ENCODE assay signal across 14 mouse cellular contexts in the genomic region with DNA sequence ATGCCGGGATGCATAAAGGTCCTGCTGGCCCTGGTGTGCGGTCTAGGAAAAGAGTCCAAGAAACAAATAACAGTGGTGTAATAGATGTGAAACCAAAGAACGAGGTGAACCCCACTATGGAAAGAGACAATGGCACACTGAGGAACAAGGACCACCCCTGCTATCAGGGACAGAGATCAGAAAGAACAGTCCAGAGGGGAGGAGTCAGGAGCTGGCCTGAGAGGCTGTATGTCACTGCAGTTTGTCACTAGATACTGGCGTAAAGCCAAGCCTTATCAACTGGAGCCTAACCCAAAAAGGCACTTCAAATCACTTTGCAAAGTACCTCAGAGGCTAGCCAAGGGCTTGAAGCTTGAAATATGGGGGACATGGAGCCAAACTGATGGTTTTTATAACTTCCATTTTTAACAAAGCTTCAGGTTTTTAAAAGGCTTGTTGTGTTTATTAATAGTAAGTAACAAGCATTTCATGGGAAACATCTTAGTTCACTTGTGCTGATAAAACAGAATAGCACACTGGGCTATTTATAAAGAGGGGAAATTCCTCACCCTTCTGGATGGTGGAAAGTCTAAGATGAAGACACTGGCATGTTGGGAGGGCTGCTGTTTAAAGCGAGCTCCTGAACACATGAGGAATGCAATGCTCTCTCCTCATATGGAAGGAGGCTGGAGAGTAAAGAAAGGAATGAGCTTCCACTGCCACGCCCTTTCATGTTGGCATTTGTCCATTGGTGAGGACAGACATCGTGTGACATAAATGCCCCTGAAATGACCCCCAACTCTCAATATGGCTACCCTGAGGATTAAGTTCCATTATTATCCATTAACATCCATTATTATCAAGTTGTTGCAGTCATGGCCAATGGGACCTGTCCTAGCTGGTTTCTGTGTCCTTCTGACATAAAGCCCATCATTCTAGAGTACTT.
A peak's percentile ranks its signal among the peaks of the same experiment; 100 is the strongest.
DNase-seq lines count a peak whose midpoint lies in the region; ATAC-seq and TF ChIP-seq lines count a peak whose summit lies in the region.
"Had no signal": no experiment of that assay in that cellular context is flagged by ENCODE, and none has a peak within 500 bp of the region (broad histone marks: within the 10 kb centered on the region; RNA-seq: fewer than 3 reads in every experiment).

No protein-coding gene starts in this region.

- H3K4me1 ChIP-seq in testis, adult 2 months (ENCODE audit: control insufficient read depth, insufficient read depth, low read length) = no peaks in the 10 kb centered on the region
- H3K4me1 ChIP-seq in kidney, postnatal 0 days (replicated peaks; ENCODE audit: insufficient read depth, low read length) = no peaks in the 10 kb centered on the region
- H3K4me1 ChIP-seq: forebrain, embryonic 13.5 days had no signal

- DNase-seq in adrenal gland, adult (ENCODE audit: inconsistent age in 2 of 2, low spot score in 1 of 2) = peak; percentile 40 to 76
- DNase-seq in adrenal gland, postnatal 4 days (ENCODE audit: low spot score in 2 of 2) = no peak
- no peak for DNase-seq in testis, postnatal 10 days (ENCODE audit: low spot score)
- DNase-seq in kidney, postnatal 0 days (ENCODE audit: low spot score) = peak; percentile 65
- no peak for DNase-seq in B cell, adult 2 months
- DNase-seq in right cerebral cortex, postnatal 14 days = no peak
- no peak for DNase-seq in embryo, embryonic 10 days (ENCODE audit: low spot score)
- DNase-seq: layer of hippocampus, adult 9-11 months; thymus, postnatal 4 days had no signal

- no peaks in the 10 kb centered on the region for H3K36me3 ChIP-seq in testis, adult 2 months (ENCODE audit: control insufficient read depth, insufficient read depth, low read length)
- H3K36me3 ChIP-seq in kidney, postnatal 0 days (ENCODE audit: insufficient read depth, low read length) = no peaks in the 10 kb centered on the region
- H3K36me3 ChIP-seq: G1E; limb, embryonic 13.5 days; midbrain, embryonic 10.5 days had no signal

- H3K4me2 ChIP-seq in kidney, postnatal 0 days (ENCODE audit: low read length) = no peak overlapping the region
- H3K4me2 ChIP-seq: forebrain, embryonic 13.5 days; limb, embryonic 13.5 days had no signal

- 63% methylated on average over 7 of the region's 7 CpGs for WGBS in kidney, postnatal 0 days

- 0 out of 2 replicates have a peak overlapping the region, but pooled peaks have one; percentile 13 for H3K27ac ChIP-seq in testis, adult 2 months (ENCODE audit: control insufficient read depth, insufficient read depth, low read depth, low read length)
- H3K27ac ChIP-seq in kidney, postnatal 0 days = peak overlapping the region; percentile 11; the same call in 1 of the 2 replicates
- H3K27ac ChIP-seq: forebrain, embryonic 13.5 days; limb, embryonic 13.5 days; midbrain, embryonic 10.5 days had no signal

- H3K27me3 ChIP-seq in testis, adult 2 months (ENCODE audit: control insufficient read depth, insufficient read depth, low read length) = no peaks in the 10 kb centered on the region
- H3K27me3 ChIP-seq in kidney, postnatal 0 days (ENCODE audit: insufficient read depth, low read length) = no peaks in the 10 kb centered on the region
- H3K27me3 ChIP-seq: forebrain, embryonic 13.5 days; limb, embryonic 13.5 days had no signal

- no peak overlapping the region for H3K4me3 ChIP-seq in testis, adult 2 months (ENCODE audit: control insufficient read depth, low read depth, low read length)
- H3K4me3 ChIP-seq in kidney, postnatal 0 days (replicated peaks; ENCODE audit: low read depth, low read length) = no peak overlapping the region
- H3K4me3 ChIP-seq: forebrain, embryonic 13.5 days; limb, embryonic 13.5 days; midbrain, embryonic 10.5 days had no signal

- TF ChIP-seq CTCF in testis, adult 2 months (IDR thresholded peaks at IDR 0.05; ENCODE audit: control insufficient read depth, insufficient read depth, insufficient replicate concordance, low read depth, low read length) = no peak
- no peak for TF ChIP-seq CTCF in kidney, postnatal 0 days (IDR thresholded peaks at IDR 0.05; ENCODE audit: low read depth)

- no peak overlapping the region for H3K9ac ChIP-seq in kidney, postnatal 0 days (ENCODE audit: low read depth, low read length)
- H3K9ac ChIP-seq: forebrain, embryonic 13.5 days; limb, embryonic 13.5 days had no signal

- no peaks in the 10 kb centered on the region for H3K9me3 ChIP-seq in kidney, postnatal 0 days (replicated peaks; ENCODE audit: low read length)
- H3K9me3 ChIP-seq: forebrain, embryonic 13.5 days; G1E; limb, embryonic 13.5 days; midbrain, embryonic 10.5 days had no signal

- TF ChIP-seq POLR2A in testis, adult 2 months (IDR thresholded peaks at IDR 0.05; ENCODE audit: control insufficient read depth, low read depth, low read length) = no peak

- ATAC-seq in kidney, postnatal 0 days (replicated peaks; ENCODE audit: low FRiP score, low read depth) = no peak
- ATAC-seq: forebrain, embryonic 13.5 days had no signal

Comparison
In these comparisons a context has a peak if more than half of its experiments do, and no peak if none do; other contexts are left out.
1. DNase-seq: peak in adrenal gland, adult (2 of 2) and kidney, postnatal 0 days (single experiment); none in adrenal gland, postnatal 4 days (0 of 2), testis, postnatal 10 days (single experiment), B cell, adult 2 months (0 of 2), right cerebral cortex, postnatal 14 days (single experiment) and embryo, embryonic 10 days (single experiment).